Mouse (Mus musculus) cerebellum, postnatal 25 days (tissue): Measurements from ENCODE around the gene Nek2.
A peak's percentile ranks its signal among the peaks of the same experiment; 100 is the strongest.

Experiments used
- DNase-seq, 2 experiments: peaks; one replicate each; pipeline ENCODE4 v3.0.0; 2021; ENCODE audit warnings: mixed read lengths in 2 of 2

Nek2 gene

GRCm38 (mm10) chr1:191861247-191861646 is 40.0 kb downstream of the Nek2 start:
- DNase-seq, result no peak

- peak; percentile 50 to 51 for DNase-seq
Observed at GRCm38 (mm10) chr1:191863833-191864550, 42.7 kb downstream of the Nek2 start.

- DNase-seq, result peak in 1 of 2 experiments; percentile 25
Observed at GRCm38 (mm10) chr1:191864551-191865027, 43.3 kb downstream of the Nek2 start.

DNA sequence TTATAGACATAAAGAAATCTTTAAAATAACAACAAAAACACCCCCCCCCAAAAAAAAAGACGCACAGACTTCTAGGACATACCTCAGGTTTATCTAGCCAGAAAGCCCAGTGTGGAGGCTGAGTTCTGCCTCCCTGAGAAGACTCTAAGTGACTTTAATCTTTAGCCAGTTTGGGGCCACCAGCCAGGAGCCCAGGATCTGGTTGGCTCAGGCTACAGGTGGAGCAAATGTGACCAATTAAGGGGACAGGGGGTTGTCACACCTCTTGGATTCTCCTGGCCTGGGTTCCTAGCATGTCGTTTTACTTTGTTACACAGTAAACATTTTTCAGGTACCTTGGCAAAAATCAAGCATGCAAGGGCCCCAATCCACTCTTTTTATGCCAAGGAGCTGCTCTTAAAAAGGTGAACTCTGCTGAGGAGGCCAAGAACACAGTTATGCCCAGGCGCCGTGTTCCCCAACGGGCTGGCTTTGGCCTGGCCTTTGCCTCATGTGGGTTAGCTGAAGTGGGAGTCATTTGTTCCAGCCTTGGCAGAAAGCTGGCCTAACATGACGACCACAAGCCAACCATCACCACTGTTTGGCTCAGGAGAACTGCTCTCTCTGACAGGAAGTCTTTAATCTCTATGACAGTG is 50.9 kb downstream of the Nek2 start:
- no peak for DNase-seq

- no peak for DNase-seq
Observed at GRCm38 (mm10) chr1:191875006-191875405, 53.8 kb downstream of the Nek2 start.

GRCm38 (mm10) chr1:191875683-191876305 is 54.5 kb downstream of the Nek2 start:
- no peak for DNase-seq

DNA sequence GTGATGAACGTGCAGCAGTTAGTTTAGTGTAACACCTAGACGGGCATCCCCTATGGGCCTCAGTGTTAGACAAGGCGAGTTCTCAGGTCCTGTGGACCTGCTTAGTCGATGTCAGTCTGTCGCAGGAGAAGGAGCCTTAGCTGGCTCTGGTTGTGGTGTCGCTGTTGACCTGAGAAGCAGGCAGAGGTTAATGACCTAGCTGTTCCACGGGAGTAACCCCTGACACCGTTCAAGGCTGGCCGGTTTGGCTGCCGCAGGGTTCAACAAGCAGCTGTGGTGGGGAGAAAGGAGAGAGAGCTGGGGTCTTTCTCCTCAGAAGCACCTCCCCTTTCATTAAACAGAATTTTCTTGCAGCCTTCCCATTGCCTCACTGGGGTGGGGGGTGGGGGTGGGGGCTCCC is 56.4 kb downstream of the Nek2 start:
- no peak for DNase-seq

GRCm38 (mm10) chr1:191878518-191878921 is 57.3 kb downstream of the Nek2 start:
- DNase-seq, result no peak

- no peak for DNase-seq
Observed at GRCm38 (mm10) chr1:191880247-191880646, 59.0 kb downstream of the Nek2 start.

- peak in 1 of 2 experiments; percentile 38 for DNase-seq
Observed at GRCm38 (mm10) chr1:191880921-191881609, 59.8 kb downstream of the Nek2 start.

DNA sequence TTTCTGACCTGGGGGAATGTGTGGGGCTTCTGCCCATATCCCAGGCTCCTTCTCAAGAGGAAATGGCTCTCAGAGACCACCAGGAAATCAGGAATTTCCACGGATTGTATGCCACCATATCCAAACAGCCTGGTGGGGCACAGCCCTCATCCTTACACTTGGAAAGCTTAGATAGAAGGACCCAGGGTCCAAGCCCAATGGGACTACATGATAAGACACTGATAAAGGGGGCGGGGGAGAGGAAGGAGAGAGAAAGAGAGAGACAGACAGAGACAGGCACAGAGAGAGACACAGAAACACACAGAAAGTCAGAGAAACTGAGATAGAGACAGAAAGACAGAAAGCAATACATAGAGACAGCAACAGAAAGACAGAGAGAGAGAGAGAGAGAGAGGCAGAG is 60.4 kb downstream of the Nek2 start:
- no peak for DNase-seq
